17 mouse cellular contexts compared by ENCODE assay signal in genomic region chr13:111890792-111891191, GRCm38 (mm10).
"Had no signal": no experiment of that assay in that cellular context is flagged by ENCODE, and none has a peak within 500 bp of the region (broad histone marks: within the 10 kb centered on the region; RNA-seq: fewer than 3 reads in every experiment).

No protein-coding gene starts in this region.

- H3K27ac ChIP-seq: kidney, postnatal 0 days; layer of hippocampus, adult 2 months; liver, embryonic 13.5 days; midbrain, embryonic 15.5 days; neural tube, embryonic 12.5 days; stomach, embryonic 15.5 days had no signal

- H3K36me3 ChIP-seq: liver, embryonic 13.5 days; midbrain, embryonic 15.5 days; neural tube, embryonic 12.5 days; stomach, embryonic 15.5 days had no signal

- DNase-seq: kidney, adult 11 months; layer of hippocampus, adult 9-11 months; liver, embryonic 13.5 days; lung, adult 2 months; lung, postnatal 14 days; lung, postnatal 4 days; retina, postnatal 1 day; right cerebral cortex, postnatal 25 days; spleen, adult 18-20 months; thymus, adult 18-20 months; thymus, postnatal 36 days had no signal

- H3K9me3 ChIP-seq: liver, embryonic 13.5 days; midbrain, embryonic 15.5 days; neural tube, embryonic 12.5 days; stomach, embryonic 15.5 days had no signal

- ATAC-seq: midbrain, embryonic 15.5 days had no signal

- H3K9ac ChIP-seq: liver, embryonic 13.5 days; midbrain, embryonic 15.5 days; neural tube, embryonic 12.5 days; stomach, embryonic 15.5 days had no signal

- H3K4me1 ChIP-seq: midbrain, embryonic 15.5 days; stomach, embryonic 15.5 days had no signal

- H3K4me2 ChIP-seq: liver, embryonic 13.5 days; midbrain, embryonic 11.5 days; midbrain, embryonic 15.5 days; neural tube, embryonic 12.5 days; stomach, embryonic 15.5 days had no signal

- H3K27me3 ChIP-seq: midbrain, embryonic 15.5 days; neural tube, embryonic 12.5 days; stomach, embryonic 15.5 days had no signal

- H3K4me3 ChIP-seq: layer of hippocampus, adult 2 months; liver, embryonic 13.5 days; midbrain, embryonic 15.5 days; neural tube, embryonic 12.5 days; stomach, embryonic 15.5 days had no signal
